Mouse (Mus musculus): Measurements from ENCODE around the gene Spata32. TPM values are rescaled to one million over a fixed set of nuclear protein-coding genes. Genes with fewer than 3 reads are reported as not detected.
"Not testable (repeated sequence)": the region's sequence is repeated elsewhere in the genome, so short reads cannot be mapped to it uniquely, and the experiment has no call there.

The Spata32 gene
- polyA plus RNA-seq, 1 experiment from 2014 or later = not detected

- H3K36me3 ChIP-seq = peaks cover 28% of the 10 kb centered on the region
- no peak overlapping the region for H3K27ac ChIP-seq
- H3K9me3 ChIP-seq = no peaks in the 10 kb centered on the region
- H3K4me3 ChIP-seq = no peak overlapping the region
- no peak for DNase-seq (ENCODE audit: low spot score)
- H3K27me3 ChIP-seq (ENCODE audit: insufficient read depth, poor library complexity, severe bottlenecking) = no peaks in the 10 kb centered on the region
- H3K4me1 ChIP-seq = peaks cover 14% of the 10 kb centered on the region
- WGBS = 88% methylated on average over 10 of the region's 10 CpGs
These were observed 18.7 kb upstream of the Spata32 start for GRCm38 (mm10) chr11:103236903-103237302.

DNA sequence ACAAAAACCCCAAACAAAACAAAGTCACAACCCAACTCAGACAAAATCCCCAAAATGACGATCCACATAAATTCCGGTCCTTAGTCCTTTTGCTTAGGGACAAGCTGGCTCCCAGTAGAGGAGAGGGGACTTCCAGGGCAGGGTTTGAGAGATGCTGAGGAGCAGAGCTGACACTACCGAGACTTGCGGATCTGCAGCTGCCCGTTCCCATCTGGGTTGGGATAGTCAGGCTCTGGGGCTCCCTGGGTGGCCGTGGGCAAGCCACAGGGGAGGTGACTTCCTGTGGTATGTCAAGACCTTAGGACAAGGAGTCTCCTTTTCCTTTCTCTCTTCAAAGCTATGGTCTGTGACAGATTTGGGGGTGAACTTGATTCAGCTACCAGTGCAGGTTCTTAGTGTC is 18.2 kb upstream of the Spata32 start:
- no peak for DNase-seq (ENCODE audit: low spot score)
- Histone ChIP-seq H3K27ac (0 out of 2 replicates have a peak overlapping the region, but pooled peaks have one; percentile 0), H3K36me3 (peaks cover 28% of the 10 kb centered on the region), H3K9me3 (no peaks in the 10 kb centered on the region), H3K4me1 (peaks cover 14% of the 10 kb centered on the region), H3K27me3 (ENCODE audit: insufficient read depth, poor library complexity, severe bottlenecking) (no peaks in the 10 kb centered on the region), H3K4me3 (no peak overlapping the region)
- 81% methylated on average over 6 of the region's 6 CpGs for WGBS

- DNase-seq (ENCODE audit: low spot score) = no peak
- no peak overlapping the region for H3K4me3 ChIP-seq
- H3K27ac ChIP-seq = 0 out of 2 replicates have a peak overlapping the region, but pooled peaks have one; percentile 0
- no peaks in the 10 kb centered on the region for H3K9me3 ChIP-seq
- peaks cover 9% of the 10 kb centered on the region for H3K4me1 ChIP-seq
- H3K36me3 ChIP-seq = peaks cover 32% of the 10 kb centered on the region
- H3K27me3 ChIP-seq (ENCODE audit: insufficient read depth, poor library complexity, severe bottlenecking) = no peaks in the 10 kb centered on the region
- 61% methylated on average over 11 of the region's 11 CpGs for WGBS
These were observed 17.5 kb upstream of the Spata32 start for GRCm38 (mm10) chr11:103235702-103236101.

- Histone ChIP-seq H3K9me3 (no peaks in the 10 kb centered on the region), H3K4me3 (no peak overlapping the region), H3K27ac (no peak overlapping the region), H3K27me3 (ENCODE audit: insufficient read depth, poor library complexity, severe bottlenecking) (no peaks in the 10 kb centered on the region), H3K4me1 (peaks cover 8% of the 10 kb centered on the region; the same call in 1 of the 2 replicates), H3K36me3 (peaks cover 39% of the 10 kb centered on the region)
- WGBS = 88% methylated on average over 1 of the region's 1 CpGs
- no peak for DNase-seq (ENCODE audit: low spot score)
These were observed 16.2 kb upstream of the Spata32 start for GRCm38 (mm10) chr11:103234447-103234846.

DNA sequence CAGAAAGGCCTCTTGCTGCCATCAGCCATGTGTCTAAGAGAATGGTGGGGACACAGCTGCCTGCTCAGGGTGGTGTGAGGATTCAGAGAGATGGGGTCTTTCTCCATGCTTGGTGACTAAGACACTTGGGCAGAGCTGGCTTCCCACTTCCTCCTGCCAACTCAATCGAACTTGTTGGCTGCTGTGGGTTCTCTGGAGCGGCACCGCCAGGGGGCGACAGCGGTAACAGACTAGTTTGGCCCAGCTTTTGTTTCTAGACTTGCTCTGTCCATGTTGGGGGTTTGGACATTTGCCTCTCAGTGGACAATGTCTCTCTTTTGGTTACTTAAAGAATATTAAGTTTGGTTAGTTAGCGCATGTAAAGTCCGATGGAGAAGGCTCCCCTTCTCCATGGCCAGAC is 14.7 kb upstream of the Spata32 start:
- WGBS = 34% methylated on average over 7 of the region's 7 CpGs
- no peak for DNase-seq (ENCODE audit: low spot score)
- peaks cover 8% of the 10 kb centered on the region; the same call in 1 of the 2 replicates for H3K4me1 ChIP-seq
- peaks cover 38% of the 10 kb centered on the region for H3K36me3 ChIP-seq
- H3K9me3 ChIP-seq = no peaks in the 10 kb centered on the region
- H3K4me3 ChIP-seq = no peak overlapping the region
- no peak overlapping the region for H3K27ac ChIP-seq
- H3K27me3 ChIP-seq (ENCODE audit: insufficient read depth, poor library complexity, severe bottlenecking) = no peaks in the 10 kb centered on the region

GRCm38 (mm10) chr11:103231367-103231766 is 13.1 kb upstream of the Spata32 start:
- H3K36me3 ChIP-seq = peaks cover 42% of the 10 kb centered on the region

DNA sequence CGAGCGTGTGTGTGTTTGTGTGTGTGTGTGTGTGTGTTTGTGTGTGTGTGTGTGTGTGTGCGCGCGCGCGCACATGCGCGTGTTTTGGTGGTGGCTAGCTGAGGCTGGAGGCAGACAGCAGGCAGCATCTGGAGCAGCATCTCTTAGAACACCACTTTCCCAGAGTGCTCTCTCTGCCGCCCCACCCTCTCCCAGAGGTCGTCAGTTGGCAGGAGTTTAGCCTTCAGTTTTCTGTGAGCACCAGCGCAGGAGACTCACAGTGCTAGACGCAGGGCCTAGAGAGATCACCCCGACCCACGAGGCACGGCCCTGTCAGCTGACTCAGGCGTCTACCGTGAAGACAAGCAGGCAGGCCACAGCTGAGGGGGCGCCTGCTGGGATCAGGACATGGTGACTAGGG is 12.4 kb upstream of the Spata32 start:
- Histone ChIP-seq H3K36me3 (peaks cover 44% of the 10 kb centered on the region), H3K27ac (no peak overlapping the region)

More at GRCm38 (mm10) chr11:103231367-103231766, 13.1 kb upstream of the Spata32 start:
- no peak overlapping the region for H3K4me3 ChIP-seq
- no peaks in the 10 kb centered on the region for H3K9me3 ChIP-seq
- WGBS = 83% methylated on average over 7 of the region's 7 CpGs
- no peak overlapping the region for H3K27ac ChIP-seq
- peaks cover 6% of the 10 kb centered on the region; the same call in 1 of the 2 replicates for H3K4me1 ChIP-seq
- DNase-seq (ENCODE audit: low spot score) = no peak
- no peaks in the 10 kb centered on the region for H3K27me3 ChIP-seq (ENCODE audit: insufficient read depth, poor library complexity, severe bottlenecking)

GRCm38 (mm10) chr11:103229608-103230007 is 11.4 kb upstream of the Spata32 start:
- Histone ChIP-seq H3K27ac (no peak overlapping the region), H3K27me3 (ENCODE audit: insufficient read depth, poor library complexity, severe bottlenecking) (no peaks in the 10 kb centered on the region), H3K4me1 (peaks cover 7% of the 10 kb centered on the region), H3K9me3 (no peaks in the 10 kb centered on the region), H3K4me3 (no peak overlapping the region), H3K36me3 (peaks cover 51% of the 10 kb centered on the region)
- WGBS = 100% methylated on average over 2 of the region's 2 CpGs
- no peak for DNase-seq (ENCODE audit: low spot score)

More for the DNA sequence above, 12.4 kb upstream of the Spata32 start:
- DNase-seq (ENCODE audit: low spot score) = no peak
- Histone ChIP-seq H3K9me3 (no peaks in the 10 kb centered on the region), H3K4me3 (no peak overlapping the region), H3K4me1 (peaks cover under 1% of the 10 kb centered on the region; the same call in 1 of the 2 replicates), H3K27me3 (ENCODE audit: insufficient read depth, poor library complexity, severe bottlenecking) (no peaks in the 10 kb centered on the region)
- WGBS = 85% methylated on average over 19 of the region's 19 CpGs

- no peak for DNase-seq (ENCODE audit: low spot score)
- Histone ChIP-seq H3K27me3 (ENCODE audit: insufficient read depth, poor library complexity, severe bottlenecking) (peaks cover 25% of the 10 kb centered on the region), H3K4me3 (no peak overlapping the region), H3K4me1 (peaks cover 13% of the 10 kb centered on the region), H3K9me3 (no peaks in the 10 kb centered on the region), H3K27ac (no peak overlapping the region), H3K36me3 (peaks cover 53% of the 10 kb centered on the region)
- 67% methylated on average over 18 of the region's 18 CpGs for WGBS
These were observed 5.8 kb upstream of the Spata32 start for GRCm38 (mm10) chr11:103223951-103224456.

DNA sequence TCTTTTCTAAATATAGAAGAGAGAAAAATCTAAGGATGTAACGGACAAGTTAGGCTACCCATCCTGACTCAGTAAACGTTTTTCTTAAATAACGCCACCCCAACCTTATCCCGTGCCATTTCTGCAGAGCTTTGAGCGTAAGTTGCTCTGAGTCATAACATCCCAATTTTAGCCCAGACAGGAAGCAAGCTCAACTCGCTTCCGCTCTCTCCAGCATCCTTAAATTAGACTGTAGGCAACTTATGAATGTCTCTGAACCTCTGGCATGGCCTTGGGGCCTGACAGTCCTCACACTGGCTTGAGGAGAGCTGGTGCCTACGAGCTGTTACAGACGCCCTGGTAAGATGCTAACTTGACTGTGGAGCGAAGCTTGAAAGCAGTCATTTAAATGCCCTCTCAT is 5.2 kb upstream of the Spata32 start:
- Histone ChIP-seq H3K9me3 (no peaks in the 10 kb centered on the region), H3K4me1 (peaks cover 14% of the 10 kb centered on the region), H3K27me3 (ENCODE audit: insufficient read depth, poor library complexity, severe bottlenecking) (peaks cover 31% of the 10 kb centered on the region), H3K36me3 (peaks cover 48% of the 10 kb centered on the region), H3K4me3 (no peak overlapping the region), H3K27ac (no peak overlapping the region)
- DNase-seq (ENCODE audit: low spot score) = no peak
- WGBS = 74% methylated on average over 10 of the region's 10 CpGs

DNA sequence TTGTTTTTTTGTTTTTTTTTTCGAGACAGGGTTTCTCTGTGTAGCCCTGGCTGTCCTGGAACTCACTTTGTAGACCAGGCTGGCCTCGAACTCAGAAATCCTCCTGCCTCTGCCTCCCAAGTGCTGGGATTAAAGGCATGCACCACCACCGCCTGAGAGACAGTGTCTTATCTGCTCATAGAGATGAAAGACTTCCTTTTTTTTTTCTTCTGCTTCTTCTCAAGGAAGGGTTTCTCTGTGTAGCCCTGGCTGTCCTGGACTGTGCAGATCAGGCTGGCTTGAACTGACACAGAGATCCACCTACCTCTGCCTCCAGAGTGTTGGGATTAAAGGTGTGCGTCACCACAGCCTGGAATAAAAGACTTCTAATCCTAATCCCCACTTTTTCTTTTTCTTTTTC is 4.5 kb upstream of the Spata32 start:
- not testable (repeated sequence) for DNase-seq (ENCODE audit: low spot score); H3K4me3 ChIP-seq; H3K27ac ChIP-seq; H3K9me3 ChIP-seq
- Histone ChIP-seq H3K36me3 (peaks cover 44% of the 10 kb centered on the region), H3K4me1 (peaks cover 22% of the 10 kb centered on the region), H3K27me3 (ENCODE audit: insufficient read depth, poor library complexity, severe bottlenecking) (peaks cover 37% of the 10 kb centered on the region)
- WGBS = 84% methylated on average over 4 of the region's 4 CpGs

DNA sequence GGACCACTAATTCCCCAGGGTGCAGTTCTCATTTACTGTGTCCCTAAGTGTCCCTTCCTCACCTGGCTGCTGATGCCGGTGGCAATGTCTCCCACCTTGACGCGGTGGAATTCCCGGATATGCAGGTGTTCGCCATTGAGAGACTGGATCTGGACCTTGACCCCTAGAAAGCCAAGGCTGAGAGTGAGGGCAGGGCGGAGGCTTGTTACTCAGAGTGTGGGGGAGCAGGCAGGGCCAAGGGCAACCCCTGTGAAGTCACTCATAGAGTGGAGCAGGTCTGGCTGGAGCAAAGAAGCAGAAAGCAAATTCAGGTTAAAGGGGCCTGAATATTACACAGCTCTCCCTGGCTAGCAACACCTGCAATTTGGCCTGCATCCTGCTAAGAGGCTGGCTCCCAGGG is 3.2 kb upstream of the Spata32 start:
- Histone ChIP-seq H3K36me3 (peaks cover 33% of the 10 kb centered on the region), H3K27ac (no peak overlapping the region), H3K27me3 (ENCODE audit: insufficient read depth, poor library complexity, severe bottlenecking) (peaks cover 45% of the 10 kb centered on the region), H3K4me1 (peaks cover 23% of the 10 kb centered on the region), H3K9me3 (no peaks in the 10 kb centered on the region), H3K4me3 (no peak overlapping the region)
- 85% methylated on average over 6 of the region's 6 CpGs for WGBS
- DNase-seq (ENCODE audit: low spot score) = no peak

DNA sequence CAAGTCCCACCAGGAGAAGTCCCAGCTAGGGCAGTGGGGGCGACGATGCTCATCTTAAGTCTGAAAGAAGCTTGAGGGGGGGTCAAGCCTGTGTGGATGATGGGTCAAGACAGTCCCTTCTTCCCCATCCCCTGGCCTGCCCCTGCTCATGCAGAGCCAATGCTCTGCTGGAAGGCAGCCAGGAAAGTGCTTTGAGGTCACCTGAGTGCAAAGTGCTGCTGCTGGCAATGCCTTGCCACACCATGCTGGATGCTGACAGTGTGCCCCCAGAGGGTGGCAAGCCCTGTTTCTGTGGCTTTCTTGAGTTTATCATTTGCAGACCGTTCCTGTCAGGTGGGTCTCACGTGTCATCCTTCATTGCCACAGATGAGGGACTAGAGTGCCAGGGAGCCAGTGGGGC is 1.8 kb upstream of the Spata32 start:
- H3K4me1 ChIP-seq = peaks cover 19% of the 10 kb centered on the region
- no peak overlapping the region for H3K4me3 ChIP-seq
- H3K36me3 ChIP-seq = peaks cover 26% of the 10 kb centered on the region
- WGBS = 73% methylated on average over 4 of the region's 4 CpGs
- no peak overlapping the region for H3K27ac ChIP-seq
- DNase-seq (ENCODE audit: low spot score) = no peak
- no peaks in the 10 kb centered on the region for H3K9me3 ChIP-seq
- H3K27me3 ChIP-seq (ENCODE audit: insufficient read depth, poor library complexity, severe bottlenecking) = peaks cover 52% of the 10 kb centered on the region

DNA sequence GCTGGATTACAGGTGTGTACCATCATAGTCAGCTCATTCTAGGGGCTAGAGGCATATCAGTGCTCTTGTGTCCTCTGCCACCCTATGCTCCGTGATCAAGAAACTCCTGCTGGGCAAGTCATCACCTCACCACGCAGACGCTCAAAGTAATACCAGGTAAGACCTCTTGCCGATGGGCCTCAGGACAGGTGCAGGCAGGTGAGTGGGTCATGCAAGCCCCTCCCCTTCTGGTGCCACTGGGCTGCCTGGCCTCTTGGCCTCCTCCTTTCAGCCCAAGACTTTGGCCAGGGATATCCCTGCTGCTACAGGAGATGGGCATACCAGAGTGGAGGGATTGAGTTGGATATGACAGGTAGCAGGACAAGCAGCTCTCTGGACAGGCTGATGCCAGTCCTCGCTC is 1.0 kb upstream of the Spata32 start:
- Histone ChIP-seq H3K4me1 (peaks cover 15% of the 10 kb centered on the region), H3K36me3 (peaks cover 23% of the 10 kb centered on the region), H3K27me3 (ENCODE audit: insufficient read depth, poor library complexity, severe bottlenecking) (peaks cover 52% of the 10 kb centered on the region), H3K9me3 (no peaks in the 10 kb centered on the region), H3K4me3 (no peak overlapping the region), H3K27ac (no peak overlapping the region)
- no peak for DNase-seq (ENCODE audit: low spot score)
- 79% methylated on average over 5 of the region's 5 CpGs for WGBS

Data from heart, embryonic 10.5 days (tissue).